Comparison of ENCODE assay signal across 14 mouse cellular contexts in genomic region chr1:155028147-155028546, GRCm38 (mm10).
DNase-seq lines count a peak whose midpoint lies in the region; ATAC-seq and TF ChIP-seq lines count a peak whose summit lies in the region.
"Had no signal": no experiment of that assay in that cellular context is flagged by ENCODE, and none has a peak within 500 bp of the region (broad histone marks: within the 10 kb centered on the region; RNA-seq: fewer than 3 reads in every experiment).

No protein-coding gene starts in this region.

- H3K4me3 ChIP-seq in heart, embryonic 16.5 days (ENCODE audit: low read length) = no peak overlapping the region
- H3K4me3 ChIP-seq in megakaryocyte, embryonic 14.5 days (replicated peaks) = peak overlapping the region; percentile 9
- no peak overlapping the region for H3K4me3 ChIP-seq in cortical plate, adult 2 months (ENCODE audit: insufficient read depth, low read length)
- H3K4me3 ChIP-seq in liver, postnatal 0 days (ENCODE audit: low read depth, low read length) = no peak overlapping the region
- H3K4me3 ChIP-seq: forebrain, embryonic 10.5 days; hindbrain, embryonic 10.5 days; limb, embryonic 15.5 days; neural tube, embryonic 12.5 days had no signal

- H3K4me1 ChIP-seq in heart, embryonic 16.5 days (ENCODE audit: control insufficient read depth, insufficient read depth, low read length) = peaks cover 23% of the 10 kb centered on the region
- peaks cover 55% of the 10 kb centered on the region for H3K4me1 ChIP-seq in megakaryocyte, embryonic 14.5 days
- peaks cover 6% of the 10 kb centered on the region for H3K4me1 ChIP-seq in cortical plate, adult 2 months (ENCODE audit: control insufficient read depth, insufficient read depth, low read length)
- peaks cover 32% of the 10 kb centered on the region for H3K4me1 ChIP-seq in liver, postnatal 0 days (ENCODE audit: insufficient read depth)

- no peaks in the 10 kb centered on the region for H3K27me3 ChIP-seq in heart, embryonic 16.5 days (ENCODE audit: control insufficient read depth, insufficient read depth, low read length)
- peaks cover 14% of the 10 kb centered on the region for H3K27me3 ChIP-seq in megakaryocyte, embryonic 14.5 days (replicated peaks)
- H3K27me3 ChIP-seq in liver, postnatal 0 days (ENCODE audit: insufficient read depth, low read length) = no peaks in the 10 kb centered on the region
- H3K27me3 ChIP-seq: neural tube, embryonic 12.5 days had no signal

- WGBS in heart, embryonic 16.5 days = 54% methylated on average over 6 of the region's 6 CpGs
- WGBS in liver, postnatal 0 days (ENCODE audit: insufficient replicate concordance) = 51% methylated on average over 6 of the region's 6 CpGs

- no peak for DNase-seq in heart, adult 18-20 months
- DNase-seq in liver, postnatal 0 days = no peak
- DNase-seq in right cerebral cortex, postnatal 25 days = no peak
- DNase-seq: adrenal gland, adult 8-10 months; cerebellum, adult 8-10 months had no signal

- H3K9me3 ChIP-seq in heart, embryonic 16.5 days (replicated peaks; ENCODE audit: control insufficient read depth, low read length) = 0 out of 2 replicates have a peak, but pooled peaks cover 3% of the 10 kb centered on the region
- H3K9me3 ChIP-seq in megakaryocyte, embryonic 14.5 days = no peaks in the 10 kb centered on the region
- H3K9me3 ChIP-seq in liver, postnatal 0 days (ENCODE audit: low read length) = no peaks in the 10 kb centered on the region
- H3K9me3 ChIP-seq: forebrain, embryonic 10.5 days; hindbrain, embryonic 10.5 days; limb, embryonic 15.5 days; neural tube, embryonic 12.5 days had no signal

- TF ChIP-seq CTCF in cortical plate, adult 2 months (IDR thresholded peaks at IDR 0.05; ENCODE audit: extremely low read depth, insufficient read depth, low read length) = no peak
- TF ChIP-seq CTCF in liver, postnatal 0 days (IDR thresholded peaks at IDR 0.05; ENCODE audit: low read depth) = no peak

- no peak for TF ChIP-seq EP300 in liver, postnatal 0 days (IDR thresholded peaks at IDR 0.05; ENCODE audit: low read depth)

- H3K27ac ChIP-seq in heart, embryonic 16.5 days (ENCODE audit: low read length) = peak overlapping the region; percentile 44
- peak overlapping the region; percentile 73 for H3K27ac ChIP-seq in cortical plate, adult 2 months (ENCODE audit: insufficient read depth, low read length)
- H3K27ac ChIP-seq in liver, postnatal 0 days (ENCODE audit: low read depth) = no peak overlapping the region
- H3K27ac ChIP-seq: limb, embryonic 15.5 days; neural tube, embryonic 12.5 days had no signal

- no peak for TF ChIP-seq POLR2A in cortical plate, adult 2 months (IDR thresholded peaks at IDR 0.05; ENCODE audit: extremely low read depth, insufficient read depth, low read length)

- H3K36me3 ChIP-seq in heart, embryonic 16.5 days (ENCODE audit: control insufficient read depth, insufficient read depth) = no peaks in the 10 kb centered on the region
- H3K36me3 ChIP-seq in megakaryocyte, embryonic 14.5 days (replicated peaks; ENCODE audit: low read length) = peaks cover 3% of the 10 kb centered on the region
- no peaks in the 10 kb centered on the region for H3K36me3 ChIP-seq in liver, postnatal 0 days (replicated peaks; ENCODE audit: insufficient read depth, low read length)
- H3K36me3 ChIP-seq: forebrain, embryonic 10.5 days; hindbrain, embryonic 10.5 days; limb, embryonic 15.5 days; neural tube, embryonic 12.5 days had no signal

- ATAC-seq in heart, embryonic 16.5 days (replicated peaks; ENCODE audit: extremely low read depth, insufficient read depth, low FRiP score) = no peak
- no peak for ATAC-seq in megakaryocyte, adult 5-6 weeks (ENCODE audit: poor library complexity, severe bottlenecking)
- no peak for ATAC-seq in liver, postnatal 0 days
- ATAC-seq: lung, postnatal 0 days had no signal

- no peak overlapping the region for H3K9ac ChIP-seq in heart, embryonic 16.5 days (ENCODE audit: low read length)
- H3K9ac ChIP-seq in liver, postnatal 0 days (replicated peaks) = no peak overlapping the region
- H3K9ac ChIP-seq: limb, embryonic 15.5 days; neural tube, embryonic 12.5 days had no signal

- H3K4me2 ChIP-seq in heart, embryonic 16.5 days (ENCODE audit: low read depth, low read length) = no peak overlapping the region
- H3K4me2 ChIP-seq in liver, postnatal 0 days (ENCODE audit: low read depth, low read length) = peak overlapping the region; percentile 16; the same call in 1 of the 2 replicates
- H3K4me2 ChIP-seq: neural tube, embryonic 12.5 days had no signal
